Mouse (Mus musculus) large intestine, adult 2 months (tissue): ENCODE measurements at regions not wholly inside any gene's neighbourhood (a gene's known extent, or its start where the extent isn't known, plus 50 kb on each side); places are given as distances from the start of the nearest gene placed in this dataset.

Source experiments
- DNase-seq: peaks from one replicate; pipeline ENCODE4 v3.0.0-alpha.2; 2012; ENCODE audit warnings: low read depth, low spot score
- WGBS: fragments of 180-500 bp; shearing (Covaris S2); methylation state at CpG from one replicate; pipeline ENCODE4 v1.1.7; 2018; 5-methylcytosine and 5-hydroxymethylcytosine counted together

- 89% methylated on average over 3 of the region's 3 CpGs for WGBS
- no peak for DNase-seq
Measured at GRCm38 (mm10) chr19:33081493-33081892, 310.6 kb downstream of the Rnls start.

- 81% methylated on average over 2 of the region's 2 CpGs for WGBS
Measured at GRCm38 (mm10) chr19:33083371-33083770, 308.7 kb downstream of the Rnls start.

GRCm38 (mm10) chr19:33084683-33085082 is 307.4 kb downstream of the Rnls start:
- WGBS, result 78% methylated on average over 5 of the region's 5 CpGs
- no peak for DNase-seq

More at GRCm38 (mm10) chr19:33083371-33083770, 308.7 kb downstream of the Rnls start:
- no peak for DNase-seq
